Mouse (Mus musculus) intestine, postnatal 0 days (tissue): ENCODE measurements around the gene Arhgef39. TPM values are rescaled to one million over a fixed set of nuclear protein-coding genes. Genes with fewer than 3 reads are reported as not detected.

Experiments used
- ATAC-seq: fragments of 200-750 bp; cut with Nextera tagmentation; 2 replicates; pipeline ENCODE4 v1.8.0; 2017; ENCODE audit warnings: mild to moderate bottlenecking, moderate TSS enrichment, moderate library complexity
- H3K27ac ChIP-seq: fragments of 300-500 bp; sonication (generic); 2 replicates; pipeline ENCODE4 v1.5.1; 2014; ENCODE audit warnings: mild to moderate bottlenecking, low read depth, low read length, moderate library complexity
- H3K27me3 ChIP-seq: fragments of 300-500 bp; sonication (generic); replicated peaks from 2 replicates; pipeline ENCODE4 v1.6.1; 2014; ENCODE audit warnings: low read length, mixed read lengths; ENCODE audit not compliant: control insufficient read depth, insufficient read depth
- H3K36me3 ChIP-seq: fragments of 300-500 bp; sonication (generic); 2 replicates; pipeline ENCODE4 v1.6.1; 2014; ENCODE audit warnings: mild to moderate bottlenecking, moderate library complexity; ENCODE audit not compliant: control insufficient read depth, insufficient read depth
- H3K4me1 ChIP-seq: fragments of 300-500 bp; sonication (generic); replicated peaks from 2 replicates; pipeline ENCODE4 v1.6.1; 2014; ENCODE audit warnings: antibody characterized with exemption, low read length, mixed read lengths; ENCODE audit not compliant: control insufficient read depth, insufficient read depth
- H3K4me2 ChIP-seq: fragments of 300-500 bp; sonication (generic); replicated peaks from 2 replicates; pipeline ENCODE4 v1.6.1; 2014; ENCODE audit warnings: low read depth, mild to moderate bottlenecking, moderate library complexity
- H3K4me3 ChIP-seq: fragments of 300-500 bp; sonication (generic); 2 replicates; pipeline ENCODE4 v1.5.1; 2014; ENCODE audit warnings: low read depth, low read length
- H3K9ac ChIP-seq: fragments of 300-500 bp; sonication (generic); 2 replicates; pipeline ENCODE4 v1.6.1; 2014; ENCODE audit warnings: mild to moderate bottlenecking, low read depth, low read length
- H3K9me3 ChIP-seq: fragments of 300-500 bp; sonication (generic); 2 replicates; pipeline ENCODE4 v1.6.1; 2016; ENCODE audit warnings: mixed run types; ENCODE audit not compliant: control insufficient read depth
- CTCF ChIP-seq: sonication (generic); IDR thresholded peaks from 2 replicates; pipeline ENCODE4 v1.5.1; 2016; ENCODE audit warnings: low read depth, mild to moderate bottlenecking, control low read depth, antibody characterized with exemption, moderate library complexity
- WGBS: fragments of 180-500 bp; shearing (Covaris S2); extraction: QIAGEN DNeasy Blood & Tissue Kit; methylation state at CpG from one replicate; pipeline ENCODE4 v1.1.7; 2014; 5-methylcytosine and 5-hydroxymethylcytosine counted together
- polyA plus RNA-seq: library from polyadenylated mRNA; unstranded; fragments of >200 nt; fragmentation: Nextera tagmentation; extraction: Ambion mirVana; gene quantifications from 2 replicates; pipeline ENCODE4 v1.2.1, GENCODE M21; 2015

Gene Arhgef39
- polyA plus RNA-seq, 1 experiment from 2014 or later = 12.3 TPM

DNA sequence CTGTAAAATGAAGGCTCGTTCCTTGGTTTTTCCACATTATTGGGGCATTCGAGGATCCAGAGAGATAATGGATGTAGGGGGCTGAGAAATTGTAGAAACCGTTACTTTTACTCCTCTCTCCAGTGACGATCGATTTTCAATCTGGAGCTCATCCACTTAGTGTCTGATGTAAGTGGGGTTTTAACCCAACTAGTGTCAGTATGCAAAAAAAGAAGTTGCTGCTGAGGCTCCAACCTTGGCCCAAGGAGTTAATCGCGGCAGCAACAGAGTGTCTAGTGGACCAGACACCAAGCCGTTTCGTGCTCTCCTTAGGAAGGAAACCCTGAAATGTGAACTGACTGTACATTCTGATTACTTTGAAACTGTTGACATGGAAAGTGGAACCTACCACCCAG is 5.7 kb downstream of the Arhgef39 start:
- Histone ChIP-seq H3K4me1 (peaks cover 3% of the 10 kb centered on the region; the same call in 1 of the 2 replicates), H3K4me2 (peak overlapping the region; percentile 82), H3K9me3 (no peaks in the 10 kb centered on the region), H3K27me3 (no peaks in the 10 kb centered on the region), H3K4me3 (peak overlapping the region; percentile 70), H3K9ac (peak overlapping the region; percentile 65), H3K27ac (peak overlapping the region; percentile 71), H3K36me3 (peaks cover 6% of the 10 kb centered on the region; the same call in 1 of the 2 replicates)
- TF ChIP-seq CTCF = no peak
- no peak for ATAC-seq
- WGBS = 1% methylated on average over 9 of the region's 9 CpGs

DNA sequence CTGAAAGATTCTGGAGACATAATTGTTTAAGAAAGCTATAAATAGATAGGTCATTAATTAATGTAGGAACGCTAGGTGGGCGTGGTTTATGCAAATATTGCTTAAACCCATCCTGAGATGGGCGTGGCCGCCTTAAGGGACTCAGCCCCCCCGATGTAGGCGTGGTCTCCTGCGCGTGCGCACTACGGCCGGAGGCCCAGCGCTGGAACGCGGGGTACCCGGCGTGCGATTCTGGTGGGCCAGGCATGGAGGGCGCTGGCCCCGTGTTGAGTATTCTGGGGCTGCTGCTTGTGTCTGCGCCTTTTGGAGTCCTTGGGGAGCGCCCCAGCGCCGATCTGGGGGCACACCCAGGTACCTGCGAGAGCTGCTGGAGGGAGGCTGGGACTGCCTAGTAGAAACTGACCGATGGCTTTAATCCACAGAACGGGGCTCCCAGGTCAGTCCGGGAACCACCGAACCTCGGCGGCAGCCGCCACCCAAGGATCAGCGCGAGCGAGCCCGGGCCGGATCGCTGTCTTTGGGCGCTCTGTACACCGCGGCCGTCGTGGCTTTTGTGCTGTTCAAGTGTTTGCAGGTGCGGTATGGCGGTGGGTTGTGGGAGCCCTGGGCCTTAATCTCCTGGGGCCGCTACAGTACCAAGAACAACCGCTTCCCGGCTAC is 6.2 kb downstream of the Arhgef39 start:
- Histone ChIP-seq H3K27ac (peak overlapping the region; percentile 72), H3K27me3 (no peaks in the 10 kb centered on the region), H3K4me2 (peak overlapping the region; percentile 82), H3K4me3 (peak overlapping the region; percentile 70), H3K36me3 (peaks cover 6% of the 10 kb centered on the region; the same call in 1 of the 2 replicates), H3K4me1 (peaks cover 3% of the 10 kb centered on the region; the same call in 1 of the 2 replicates), H3K9ac (peak overlapping the region; percentile 65), H3K9me3 (no peaks in the 10 kb centered on the region)
- ATAC-seq = peak; percentile 84
- peak; percentile 45; the same call in 1 of the 2 replicates for TF ChIP-seq CTCF
- WGBS = under 1% methylated on average over 47 of the region's 47 CpGs

DNA sequence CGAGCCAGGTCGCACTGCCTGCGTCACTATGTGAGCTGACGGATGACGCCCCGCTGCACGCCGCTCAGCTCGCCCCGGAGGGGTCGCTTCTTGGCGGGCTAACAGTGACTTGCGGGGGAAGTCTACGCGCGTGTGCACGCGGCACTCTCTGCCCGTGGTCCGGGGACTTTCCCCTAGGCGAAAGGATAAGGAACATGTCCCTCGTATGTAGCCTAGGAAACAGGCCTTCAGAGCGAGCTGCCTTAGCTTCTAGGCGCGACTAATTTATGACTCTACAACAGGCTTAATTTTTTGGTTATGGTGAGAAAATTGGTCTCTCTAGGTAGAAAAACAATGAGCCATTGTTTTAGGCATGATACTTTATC is 6.7 kb downstream of the Arhgef39 start, which contains the start of gene Ccdc107:
Ccdc107 (plus strand) TSS at position 80 of the 365 bp plus-strand sequence.
- Histone ChIP-seq H3K36me3 (peaks cover 5% of the 10 kb centered on the region; the same call in 1 of the 2 replicates), H3K4me1 (peaks cover 3% of the 10 kb centered on the region; the same call in 1 of the 2 replicates), H3K27me3 (no peaks in the 10 kb centered on the region), H3K27ac (peak within 1 kb of the TSS; percentile 72), H3K9ac (peak within 1 kb of the TSS; percentile 65), H3K4me2 (peak within 1 kb of the TSS; percentile 82), H3K4me3 (peak within 1 kb of the TSS; percentile 70), H3K9me3 (no peaks in the 10 kb centered on the region)
- ATAC-seq = peak; percentile 94
- WGBS = under 1% methylated on average over 25 of the region's 25 CpGs
- no peak for TF ChIP-seq CTCF

DNA sequence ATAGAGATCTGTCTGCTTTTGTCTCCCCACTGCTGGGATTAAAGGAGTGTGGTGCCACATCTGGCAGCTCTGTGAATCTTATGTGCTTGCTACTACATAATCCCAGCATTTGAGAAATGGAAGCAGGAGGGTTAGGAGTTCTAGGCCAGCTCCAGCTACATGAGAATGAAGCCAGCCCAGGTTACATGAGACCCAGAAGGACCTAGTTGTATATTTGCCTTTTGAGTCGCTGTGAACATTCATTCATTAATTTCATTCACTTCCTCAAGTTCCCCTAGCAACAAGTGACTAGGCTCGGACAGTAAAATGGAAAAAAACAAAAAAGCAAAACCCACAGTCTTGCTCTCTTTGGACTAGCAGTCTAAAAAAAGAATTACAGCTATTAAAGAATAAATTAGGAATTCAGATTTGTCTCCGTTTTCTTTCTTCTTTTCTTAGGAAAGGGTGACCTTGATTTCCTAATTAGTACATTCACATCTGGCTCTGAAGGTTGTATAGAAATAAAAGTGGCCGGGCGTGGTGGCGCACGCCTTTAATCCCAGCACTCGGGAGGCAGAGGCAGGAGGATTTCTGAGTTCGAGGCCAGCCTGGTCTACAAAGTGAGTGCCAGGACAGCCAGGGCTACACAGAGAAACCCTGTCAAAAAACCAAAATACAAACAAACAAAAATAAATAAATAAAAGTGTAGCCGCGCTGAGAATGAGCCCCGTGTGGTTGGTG is 7.2 kb downstream of the Arhgef39 start:
- H3K9ac ChIP-seq = no peak overlapping the region

DNA sequence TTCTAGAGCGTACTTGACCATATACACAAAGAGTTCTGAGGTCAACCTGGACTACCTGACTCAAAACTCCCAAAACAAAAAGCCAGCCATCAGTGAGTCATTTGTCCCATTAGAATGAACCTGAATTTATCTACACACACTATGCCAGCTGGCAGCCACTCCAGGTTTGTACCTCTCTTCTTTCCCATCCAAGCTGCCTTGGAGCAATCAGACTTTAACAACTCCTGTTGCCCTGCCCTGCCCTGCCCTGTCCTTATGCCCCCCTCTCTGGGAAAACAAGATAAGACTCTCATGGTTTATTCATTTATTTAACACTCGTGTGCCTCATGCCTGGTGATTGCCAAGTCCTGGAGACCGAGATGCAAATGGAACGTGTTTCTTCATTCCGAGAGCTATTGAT is 8.7 kb downstream of the Arhgef39 start:
- Histone ChIP-seq H3K27me3 (no peaks in the 10 kb centered on the region), H3K9ac (no peak overlapping the region), H3K4me2 (no peak overlapping the region), H3K36me3 (no peaks in the 10 kb centered on the region; the same call in 1 of the 2 replicates), H3K27ac (no peak overlapping the region; the same call in 1 of the 2 replicates), H3K4me1 (peaks cover 3% of the 10 kb centered on the region; the same call in 1 of the 2 replicates), H3K9me3 (no peaks in the 10 kb centered on the region), H3K4me3 (no peak overlapping the region)
- no peak for TF ChIP-seq CTCF
- peak; percentile 40 for ATAC-seq
- WGBS = 55% methylated on average over 5 of the region's 5 CpGs

More for the DNA sequence above, 7.2 kb downstream of the Arhgef39 start:
- Histone ChIP-seq H3K27me3 (no peaks in the 10 kb centered on the region), H3K9me3 (no peaks in the 10 kb centered on the region), H3K4me1 (peaks cover 3% of the 10 kb centered on the region; the same call in 1 of the 2 replicates), H3K27ac (peak overlapping the region; percentile 72; the same call in 1 of the 2 replicates), H3K4me3 (peak overlapping the region; percentile 70), H3K36me3 (no peaks in the 10 kb centered on the region; the same call in 1 of the 2 replicates), H3K4me2 (peak overlapping the region; percentile 82)
- WGBS = 32% methylated on average over 12 of the region's 12 CpGs
- no peak for ATAC-seq
- no peak for TF ChIP-seq CTCF

DNA sequence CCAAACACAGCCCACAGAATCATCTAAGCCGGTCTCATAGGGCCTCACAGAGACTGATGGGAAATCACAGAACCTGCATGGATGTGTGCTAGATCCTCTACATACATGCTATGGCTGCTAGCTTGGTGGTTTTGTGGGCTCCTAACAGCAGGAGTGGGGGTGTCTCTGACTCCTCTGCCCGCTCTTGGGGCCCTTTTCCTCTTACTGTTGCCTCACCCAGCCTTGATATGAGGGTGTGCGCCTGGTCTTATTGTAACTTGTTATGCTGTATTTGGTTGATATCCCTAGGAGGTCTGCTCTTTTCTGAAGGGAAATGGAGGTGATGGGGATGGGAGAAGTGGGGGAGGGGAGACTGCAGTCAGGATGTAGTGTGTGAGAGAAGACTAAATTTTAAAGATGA is 9.9 kb downstream of the Arhgef39 start:
- TF ChIP-seq CTCF = no peak
- Histone ChIP-seq H3K4me2 (no peak overlapping the region), H3K27ac (no peak overlapping the region), H3K4me3 (no peak overlapping the region), H3K27me3 (no peaks in the 10 kb centered on the region), H3K36me3 (no peaks in the 10 kb centered on the region), H3K9me3 (no peaks in the 10 kb centered on the region), H3K9ac (no peak overlapping the region), H3K4me1 (peaks cover 3% of the 10 kb centered on the region; the same call in 1 of the 2 replicates)
- WGBS = 84% methylated on average over 3 of the region's 3 CpGs
- no peak for ATAC-seq
